8 mouse cellular contexts compared by ENCODE assay signal in genomic region chr5:134678031-134678430, GRCm38 (mm10). TPM values are rescaled to one million over a fixed set of nuclear protein-coding genes. Genes with fewer than 3 reads are reported as not detected.
DNase-seq lines count a peak whose midpoint lies in the region; ATAC-seq lines count a peak whose summit lies in the region.

No protein-coding gene starts in this region.

- H3K36me3 ChIP-seq in heart, embryonic 16.5 days (ENCODE audit: control insufficient read depth, insufficient read depth) = no peaks in the 10 kb centered on the region
- H3K36me3 ChIP-seq in limb, embryonic 10.5 days = no peaks in the 10 kb centered on the region

- no peak for ATAC-seq in heart, embryonic 16.5 days (replicated peaks; ENCODE audit: extremely low read depth, insufficient read depth, low FRiP score)

- peak overlapping the region; percentile 80; the same call in 1 of the 2 replicates for H3K4me2 ChIP-seq in heart, embryonic 16.5 days (ENCODE audit: low read depth, low read length)

- H3K9ac ChIP-seq in heart, embryonic 16.5 days (ENCODE audit: low read length) = 0 out of 2 replicates have a peak overlapping the region, but pooled peaks have one; percentile 10

- H3K27me3 ChIP-seq in heart, embryonic 16.5 days (ENCODE audit: control insufficient read depth, insufficient read depth, low read length) = no peaks in the 10 kb centered on the region
- H3K27me3 ChIP-seq in limb, embryonic 10.5 days (ENCODE audit: low read depth, poor library complexity, severe bottlenecking) = no peaks in the 10 kb centered on the region

- 79% methylated on average over 3 of the region's 3 CpGs for WGBS in heart, embryonic 16.5 days
- WGBS in limb, embryonic 10.5 days = 91% methylated on average over 3 of the region's 3 CpGs

- no peaks in the 10 kb centered on the region for H3K9me3 ChIP-seq in heart, embryonic 16.5 days (replicated peaks; ENCODE audit: control insufficient read depth, low read length)
- no peaks in the 10 kb centered on the region for H3K9me3 ChIP-seq in limb, embryonic 10.5 days (replicated peaks)

- DNase-seq in adrenal gland, postnatal 14 days = peak; percentile 42
- no peak for DNase-seq in adrenal gland, postnatal 10 days
- DNase-seq in T-cell, adult 2 months (ENCODE audit: low spot score) = peak; percentile 32
- DNase-seq in lung, postnatal 14 days = peak; percentile 37
- DNase-seq in limb, embryonic 10.5 days (ENCODE audit: low spot score) = no peak
- no peak for DNase-seq in Muller cell, postnatal 12 days (ENCODE audit: inconsistent ontology term)
- no peak for DNase-seq in frontal cortex, postnatal 25 days (ENCODE audit: low spot score in 2 of 2)

- H3K27ac ChIP-seq in heart, embryonic 16.5 days (ENCODE audit: low read length) = peak overlapping the region; percentile 7; the same call in 1 of the 2 replicates
- H3K27ac ChIP-seq in limb, embryonic 10.5 days = no peak overlapping the region

- H3K4me3 ChIP-seq in heart, embryonic 16.5 days (ENCODE audit: low read length) = peak overlapping the region; percentile 26; the same call in 1 of the 2 replicates
- no peak overlapping the region for H3K4me3 ChIP-seq in limb, embryonic 10.5 days

- H3K4me1 ChIP-seq in heart, embryonic 16.5 days (ENCODE audit: control insufficient read depth, insufficient read depth, low read length) = peaks cover 35% of the 10 kb centered on the region
- H3K4me1 ChIP-seq in limb, embryonic 10.5 days = peaks cover 22% of the 10 kb centered on the region

RNA-seq across cellular contexts. Expression of gene Limk1, which starts 10.4 kb away (rescaled TPM):
- total RNA-seq in adrenal gland, postnatal 14 days (2021) = 17.9 and 23.7 TPM in 2 replicates
- total RNA-seq in adrenal gland, postnatal 10 days (2021) = 10 to 100 TPM; 17.9 to 20.5 TPM
- 4.6 and 5.1 TPM in 2 replicates for polyA plus RNA-seq in heart, embryonic 16.5 days (2015; fragmentation: Nextera tagmentation; extraction: Ambion mirVana)
- 4.4 and 5.3 TPM in 2 replicates for polyA plus RNA-seq in limb, embryonic 10.5 days (2016; fragmentation: Nextera tagmentation; extraction: Ambion mirVana)

RNA-seq across cellular contexts. Expression of gene Eif4h, which starts 38.7 kb away (rescaled TPM):
- total RNA-seq in adrenal gland, postnatal 14 days (2021) = 277 and 309 TPM in 2 replicates
- total RNA-seq in adrenal gland, postnatal 10 days (2021) = 100 to 1,000 TPM; 270 to 283 TPM
- 347 and 358 TPM in 2 replicates for polyA plus RNA-seq in heart, embryonic 16.5 days (2015; fragmentation: Nextera tagmentation; extraction: Ambion mirVana)
- polyA plus RNA-seq in limb, embryonic 10.5 days (2016; fragmentation: Nextera tagmentation; extraction: Ambion mirVana) = 664 and 686 TPM in 2 replicates

Comparison
In these comparisons a context has a peak if more than half of its experiments do, and no peak if none do; other contexts are left out.
1. DNase-seq: peak in adrenal gland, postnatal 14 days (single experiment), T-cell, adult 2 months (single experiment) and lung, postnatal 14 days (single experiment); none in adrenal gland, postnatal 10 days (single experiment), limb, embryonic 10.5 days (single experiment), Muller cell, postnatal 12 days (single experiment) and frontal cortex, postnatal 25 days (0 of 2).